Mouse (Mus musculus) midbrain, embryonic 11.5 days (tissue): ENCODE measurements around the gene Arhgap24. TPM values are rescaled to one million over a fixed set of nuclear protein-coding genes. Genes with fewer than 3 reads are reported as not detected.

Experiments
- ATAC-seq: fragments of 200-750 bp; cut with Nextera tagmentation; 2 replicates; pipeline ENCODE4 v1.8.0; 2017; ENCODE audit warnings: moderate TSS enrichment, moderate library complexity; ENCODE audit not compliant: low FRiP score
- DNase-seq: peaks from one replicate; pipeline ENCODE4 v3.0.0; 2015; ENCODE audit warnings: low spot score; ENCODE audit errors: missing footprints
- H3K27ac ChIP-seq: fragments of 300-500 bp; sonication (generic); 2 replicates; pipeline ENCODE4 v1.5.1; 2014; ENCODE audit warnings: low read depth, low read length
- H3K27me3 ChIP-seq: fragments of 300-500 bp; sonication (generic); 2 replicates; pipeline ENCODE4 v1.6.1; 2014; ENCODE audit warnings: mild to moderate bottlenecking, low read length, moderate library complexity, mixed read lengths; ENCODE audit not compliant: control insufficient read depth, insufficient read depth
- H3K36me3 ChIP-seq: fragments of 300-500 bp; sonication (generic); 2 replicates; pipeline ENCODE4 v1.6.1; 2014; ENCODE audit warnings: mild to moderate bottlenecking, low read length, moderate library complexity, mixed read lengths; ENCODE audit not compliant: control insufficient read depth, insufficient read depth
- H3K4me1 ChIP-seq: fragments of 300-500 bp; sonication (generic); 2 replicates; pipeline ENCODE4 v1.6.1; 2014; ENCODE audit warnings: low read length; ENCODE audit not compliant: control insufficient read depth, insufficient read depth
- H3K4me2 ChIP-seq: fragments of 300-500 bp; sonication (generic); 2 replicates; pipeline ENCODE4 v1.6.1; 2014; ENCODE audit warnings: mild to moderate bottlenecking, moderate library complexity
- H3K4me3 ChIP-seq: fragments of 300-500 bp; sonication (generic); 2 replicates; pipeline ENCODE4 v1.5.1; 2014; ENCODE audit warnings: low read depth, low read length
- H3K9ac ChIP-seq: fragments of 300-500 bp; sonication (generic); 2 replicates; pipeline ENCODE4 v1.6.1; 2014; ENCODE audit warnings: low read length
- H3K9me3 ChIP-seq: fragments of 300-500 bp; sonication (generic); 2 replicates; pipeline ENCODE4 v1.6.1; 2016; ENCODE audit warnings: low read length; ENCODE audit not compliant: control insufficient read depth
- WGBS: fragments of 180-500 bp; shearing (Covaris S2); extraction: QIAGEN DNeasy Blood & Tissue Kit; methylation state at CpG from one replicate; pipeline ENCODE4 v1.1.7; 2014; 5-methylcytosine and 5-hydroxymethylcytosine counted together
- polyA plus RNA-seq: library from polyadenylated mRNA; unstranded; fragments of >200 nt; fragmentation: Nextera tagmentation; extraction: Ambion mirVana; gene quantifications from 2 replicates; pipeline ENCODE4 v1.2.1, GENCODE M21; 2014

The Arhgap24 gene
- polyA plus RNA-seq, 1 experiment from 2014 or later: 3.4 TPM

DNA sequence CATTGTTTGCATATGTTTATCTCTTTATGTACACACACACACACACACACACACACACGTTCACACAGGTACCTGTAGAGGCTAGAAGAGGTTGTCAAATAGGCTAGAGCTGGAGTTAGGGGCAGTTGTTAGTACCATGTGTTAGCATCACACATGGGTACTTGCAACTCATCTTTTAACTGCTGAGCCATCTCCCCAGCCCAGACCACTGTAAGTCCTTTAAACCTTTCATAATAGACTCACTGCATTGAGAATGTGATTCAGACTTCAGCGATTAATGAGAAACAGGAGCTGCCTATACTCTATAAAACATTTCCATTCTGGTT lies 407.9 kb downstream of the Arhgap24 start:
- Histone ChIP-seq H3K9me3 (no peaks in the 10 kb centered on the region), H3K4me2 (no peak overlapping the region), H3K36me3 (no peaks in the 10 kb centered on the region), H3K9ac (no peak overlapping the region), H3K4me1 (peaks cover 2% of the 10 kb centered on the region; the same call in 1 of the 2 replicates), H3K4me3 (no peak overlapping the region), H3K27me3 (no peaks in the 10 kb centered on the region), H3K27ac (no peak overlapping the region)
- no peak for ATAC-seq
- 88% methylated on average over 2 of the region's 2 CpGs for WGBS
- peak; percentile 80 for DNase-seq

DNA sequence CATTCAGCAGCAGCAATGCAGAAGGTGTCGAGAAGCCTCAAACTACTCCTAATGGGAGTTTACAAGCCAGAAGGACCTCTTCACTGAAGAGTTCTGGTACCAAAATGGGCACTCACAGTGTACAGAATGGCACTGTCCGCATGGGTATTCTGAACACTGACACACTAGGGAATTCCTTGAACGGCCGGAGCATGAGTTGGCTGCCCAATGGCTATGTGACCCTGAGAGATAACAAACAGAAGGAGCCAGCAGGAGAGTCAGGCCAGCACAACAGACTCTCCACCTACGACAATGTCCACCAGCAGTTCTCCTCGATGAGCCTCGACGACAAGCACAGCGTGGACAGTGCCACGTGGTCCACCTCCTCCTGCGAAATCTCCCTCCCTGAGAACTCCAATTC lies 411.0 kb downstream of the Arhgap24 start:
- Histone ChIP-seq H3K4me3 (no peak overlapping the region), H3K36me3 (no peaks in the 10 kb centered on the region), H3K9ac (no peak overlapping the region), H3K4me1 (peaks cover 2% of the 10 kb centered on the region; the same call in 1 of the 2 replicates), H3K4me2 (no peak overlapping the region), H3K27ac (no peak overlapping the region), H3K27me3 (no peaks in the 10 kb centered on the region), H3K9me3 (no peaks in the 10 kb centered on the region)
- 94% methylated on average over 11 of the region's 11 CpGs for WGBS
- ATAC-seq (no peak), DNase-seq (no peak)

DNA sequence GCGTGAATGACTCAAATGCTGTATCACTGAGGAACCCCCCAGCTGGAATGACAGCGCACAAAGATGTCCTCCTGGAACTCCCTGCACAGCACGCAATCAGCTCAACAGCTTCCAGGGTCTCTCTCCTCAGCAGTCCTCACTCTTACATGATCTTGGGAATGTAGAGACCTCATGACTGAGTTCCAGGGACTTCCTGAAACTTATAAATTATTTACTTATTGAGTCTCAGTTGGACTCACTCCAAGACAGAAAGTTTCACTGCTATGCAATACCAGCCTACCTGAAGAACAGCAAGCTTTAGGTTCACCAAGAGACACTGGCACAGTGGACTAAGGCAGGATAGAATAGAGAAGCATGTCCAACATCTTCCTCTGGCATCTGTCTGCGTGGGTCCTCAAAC lies 417.1 kb downstream of the Arhgap24 start:
- WGBS: 95% methylated on average over 4 of the region's 4 CpGs
- no peaks in the 10 kb centered on the region for H3K9me3 ChIP-seq
- no peaks in the 10 kb centered on the region for H3K27me3 ChIP-seq
- ATAC-seq (no peak), DNase-seq (no peak)
- no peak overlapping the region for H3K4me2 ChIP-seq
- no peak overlapping the region for H3K4me3 ChIP-seq
- H3K9ac ChIP-seq: no peak overlapping the region
- H3K27ac ChIP-seq: no peak overlapping the region
- H3K36me3 ChIP-seq: no peaks in the 10 kb centered on the region
- H3K4me1 ChIP-seq: no peaks in the 10 kb centered on the region

DNA sequence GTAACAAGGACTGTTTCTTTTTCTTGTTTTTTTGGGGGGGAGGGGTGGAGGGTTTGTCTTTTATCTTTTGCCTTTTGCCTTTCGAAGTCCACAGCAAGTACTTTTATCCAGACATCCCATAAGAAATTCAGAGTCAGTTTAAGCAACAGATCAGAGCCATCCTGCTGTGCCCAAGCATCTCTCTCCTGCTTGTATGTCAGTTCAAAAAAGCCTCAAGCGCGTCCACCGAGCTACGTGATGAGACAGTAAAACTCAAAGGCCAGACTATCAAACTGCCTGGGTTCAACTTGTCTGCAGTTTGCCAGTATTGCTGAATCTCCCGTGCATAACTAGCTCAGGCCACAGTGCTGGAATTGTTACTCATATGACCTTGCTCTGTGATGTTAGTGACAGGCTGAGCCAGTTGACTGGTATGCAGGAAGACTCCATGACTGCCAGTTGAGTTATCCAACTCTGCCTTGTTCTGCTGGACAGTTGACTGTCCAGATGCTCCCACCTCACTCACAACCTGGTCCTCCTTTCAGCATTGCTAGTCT lies 418.6 kb downstream of the Arhgap24 start:
- Histone ChIP-seq H3K27ac (no peak overlapping the region), H3K4me1 (no peaks in the 10 kb centered on the region), H3K4me3 (no peak overlapping the region), H3K27me3 (no peaks in the 10 kb centered on the region), H3K4me2 (no peak overlapping the region), H3K9me3 (no peaks in the 10 kb centered on the region), H3K9ac (no peak overlapping the region), H3K36me3 (no peaks in the 10 kb centered on the region)
- WGBS: 70% methylated on average over 6 of the region's 6 CpGs
- ATAC-seq (no peak), DNase-seq (peak; percentile 56)

DNA sequence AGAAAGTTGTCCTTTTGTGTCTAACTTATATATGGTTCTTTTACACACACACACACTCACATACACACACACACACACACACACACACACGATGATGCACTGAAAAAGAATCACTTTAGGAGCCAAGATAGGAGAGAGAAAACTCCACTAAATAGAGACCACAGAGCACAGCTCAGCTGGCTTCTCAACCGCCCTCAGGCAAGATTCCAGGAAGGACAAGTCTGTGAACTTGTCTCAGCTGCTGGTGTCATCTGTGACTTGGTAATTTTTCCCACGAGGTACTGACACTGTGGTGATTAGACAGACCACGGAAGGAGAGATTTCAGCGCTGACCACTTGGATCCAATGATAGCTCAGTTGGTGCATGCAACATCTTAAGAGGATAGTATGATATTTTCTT lies 420.0 kb downstream of the Arhgap24 start:
- no peak overlapping the region for H3K4me3 ChIP-seq
- H3K36me3 ChIP-seq: no peaks in the 10 kb centered on the region
- H3K4me2 ChIP-seq: no peak overlapping the region

DNA sequence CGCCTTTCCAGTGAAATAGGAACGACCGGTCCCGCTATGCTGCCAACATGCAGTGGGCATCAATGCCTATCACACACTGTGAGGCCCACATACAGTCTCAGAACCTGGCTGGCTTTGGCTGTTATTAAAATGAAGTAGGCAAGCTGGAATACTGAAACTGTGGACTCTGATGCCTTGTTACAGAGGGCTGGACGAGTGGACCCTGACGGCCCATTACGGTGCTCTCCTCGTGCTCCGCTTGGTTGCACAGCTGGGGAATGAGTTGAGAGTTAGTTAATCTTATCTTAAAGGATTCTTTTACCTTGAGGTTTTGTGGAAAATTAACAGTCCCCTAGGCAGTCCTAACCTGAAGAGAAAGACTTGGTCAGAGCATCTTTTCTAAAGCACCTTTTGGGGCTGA lies 422.3 kb downstream of the Arhgap24 start:
- Histone ChIP-seq H3K36me3 (no peaks in the 10 kb centered on the region), H3K27ac (no peak overlapping the region), H3K9me3 (no peaks in the 10 kb centered on the region), H3K27me3 (no peaks in the 10 kb centered on the region), H3K4me3 (no peak overlapping the region), H3K4me2 (no peak overlapping the region), H3K9ac (no peak overlapping the region), H3K4me1 (no peaks in the 10 kb centered on the region)
- WGBS: 85% methylated on average over 9 of the region's 9 CpGs
- DNase-seq (no peak), ATAC-seq (no peak)

More for the DNA sequence above, 420.0 kb downstream of the Arhgap24 start:
- WGBS: 87% methylated on average over 5 of the region's 5 CpGs
- no peak overlapping the region for H3K27ac ChIP-seq
- no peaks in the 10 kb centered on the region for H3K9me3 ChIP-seq
- no peaks in the 10 kb centered on the region for H3K4me1 ChIP-seq
- DNase-seq (peak; percentile 78), ATAC-seq (no peak)
- H3K27me3 ChIP-seq: no peaks in the 10 kb centered on the region
- H3K9ac ChIP-seq: no peak overlapping the region

DNA sequence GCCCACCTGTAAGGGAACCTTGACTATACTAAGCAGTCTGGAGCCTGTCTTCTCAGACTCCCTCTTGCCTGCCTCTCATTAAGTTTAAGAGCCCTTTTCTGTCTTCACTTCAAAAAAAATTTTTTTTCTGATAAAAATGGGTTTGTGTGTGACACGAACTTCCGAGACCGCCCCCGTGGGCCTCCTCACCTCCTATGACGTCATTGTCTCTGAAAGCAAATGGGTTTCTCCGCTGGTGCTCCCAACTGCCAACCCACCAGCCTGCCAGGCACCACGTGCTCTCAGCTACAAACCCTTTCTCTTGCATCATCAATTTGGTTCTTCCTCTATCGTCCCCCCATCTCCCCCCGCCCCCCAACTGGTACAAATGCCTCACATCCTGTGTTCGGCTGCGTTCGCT lies 422.9 kb downstream of the Arhgap24 start:
- Histone ChIP-seq H3K9me3 (no peaks in the 10 kb centered on the region), H3K4me3 (no peak overlapping the region), H3K9ac (no peak overlapping the region), H3K4me2 (no peak overlapping the region), H3K36me3 (no peaks in the 10 kb centered on the region), H3K27ac (no peak overlapping the region), H3K4me1 (no peaks in the 10 kb centered on the region), H3K27me3 (no peaks in the 10 kb centered on the region)
- WGBS: 89% methylated on average over 12 of the region's 12 CpGs
- ATAC-seq (no peak), DNase-seq (peak; percentile 74)

DNA sequence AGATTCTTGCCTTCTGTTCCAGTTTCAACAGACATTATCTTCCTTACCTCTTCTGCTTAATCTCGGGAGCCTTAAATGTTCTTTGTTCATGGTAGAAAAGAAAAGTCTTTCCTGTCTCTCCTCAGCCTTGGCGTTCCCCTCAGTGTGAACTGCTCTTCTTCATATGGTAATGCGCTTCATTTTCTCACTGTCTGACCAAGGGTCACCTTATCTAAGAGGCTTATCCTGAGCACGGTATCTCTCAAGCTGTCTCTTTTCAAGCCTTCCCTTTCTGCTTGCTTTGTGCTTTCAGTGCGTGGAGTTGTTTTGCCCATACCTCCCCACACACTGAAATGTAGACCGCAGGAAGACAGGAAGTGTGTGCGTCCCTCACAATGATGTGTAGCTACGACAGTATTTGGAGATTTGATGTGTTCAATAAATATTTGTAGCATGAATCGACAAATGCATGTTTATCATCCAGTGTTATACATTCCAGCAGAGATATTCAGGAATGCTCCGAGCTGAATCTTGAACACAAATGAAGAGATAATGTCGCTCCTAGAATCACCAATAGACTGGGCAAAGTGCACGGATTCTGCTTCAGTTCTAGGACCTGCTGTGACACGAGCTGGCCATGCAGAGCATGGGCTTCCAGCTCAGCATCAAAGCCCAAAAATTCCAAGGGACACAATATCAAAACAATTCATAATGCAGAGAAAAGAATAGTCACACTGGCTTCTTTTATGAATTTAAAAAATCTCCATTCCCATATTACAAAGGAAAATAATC lies 424.4 kb downstream of the Arhgap24 start:
- Histone ChIP-seq H3K9ac (no peak overlapping the region), H3K27ac (no peak overlapping the region), H3K4me1 (no peaks in the 10 kb centered on the region), H3K4me2 (no peak overlapping the region), H3K36me3 (no peaks in the 10 kb centered on the region), H3K27me3 (no peaks in the 10 kb centered on the region), H3K4me3 (no peak overlapping the region), H3K9me3 (no peaks in the 10 kb centered on the region)
- ATAC-seq (no peak), DNase-seq (peak; percentile 85)
- WGBS: 36% methylated on average over 13 of the region's 13 CpGs

DNA sequence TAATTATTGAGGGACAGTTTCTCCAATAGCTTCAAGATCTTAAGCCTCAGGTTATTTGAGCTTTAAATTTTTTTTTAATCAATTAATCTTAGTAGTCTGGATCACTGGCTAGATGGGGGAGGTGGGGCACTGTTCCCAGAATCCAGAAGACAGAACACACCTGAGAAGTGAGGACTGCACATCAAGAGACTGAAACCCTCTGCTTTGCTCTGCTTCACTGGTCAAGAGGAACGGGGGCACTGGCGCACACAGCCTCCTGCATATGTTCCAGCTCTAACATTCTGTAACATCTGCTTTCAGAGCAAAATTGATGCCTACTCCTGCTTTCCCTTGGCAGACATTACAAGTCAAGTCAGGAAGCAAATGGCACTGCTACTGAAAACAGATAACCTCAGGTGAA lies 439.0 kb downstream of the Arhgap24 start:
- Histone ChIP-seq H3K9ac (no peak overlapping the region), H3K4me3 (no peak overlapping the region), H3K36me3 (no peaks in the 10 kb centered on the region), H3K4me2 (no peak overlapping the region), H3K4me1 (no peaks in the 10 kb centered on the region), H3K9me3 (no peaks in the 10 kb centered on the region), H3K27me3 (no peaks in the 10 kb centered on the region), H3K27ac (no peak overlapping the region)
- DNase-seq: peak; percentile 60
- ATAC-seq: no peak
- WGBS: 76% methylated on average over 2 of the region's 2 CpGs
